Mouse (Mus musculus) neural tube, embryonic 10.5 days (tissue): ENCODE data around the gene Macrod2.

ENCODE experiments used
- DNase-seq: peaks from one replicate; pipeline ENCODE4 v3.0.0-alpha.2; 2017; ENCODE audit warnings: low spot score; ENCODE audit errors: extremely low spot score

Macrod2 gene

GRCm38 (mm10) chr2:140783041-140783440 lies 387.9 kb downstream of the Macrod2 start:
- DNase-seq, result no peak

GRCm38 (mm10) chr2:140784626-140785025 lies 389.5 kb downstream of the Macrod2 start:
- no peak for DNase-seq

DNA sequence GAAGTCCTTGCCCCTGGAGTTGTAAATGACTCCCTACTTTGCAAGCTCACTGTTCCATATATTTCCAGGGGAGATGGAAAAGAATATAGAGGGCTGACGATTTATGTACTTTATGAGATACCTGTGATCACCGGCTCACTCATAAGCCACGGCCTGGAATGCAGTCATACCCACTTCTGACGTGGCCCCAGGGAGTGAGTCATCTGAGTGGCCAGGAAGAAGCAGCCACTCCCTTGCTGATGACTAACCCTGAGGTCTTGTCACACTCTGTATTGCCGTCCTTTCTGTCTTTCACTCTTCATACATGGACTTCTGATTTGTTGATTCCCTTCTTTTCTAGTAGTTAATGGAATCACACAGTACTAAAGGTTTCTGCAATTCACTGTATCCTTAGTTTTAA lies 395.3 kb downstream of the Macrod2 start:
- DNase-seq, result no peak

GRCm38 (mm10) chr2:140793886-140794608 lies 398.9 kb downstream of the Macrod2 start:
- DNase-seq, result no peak

DNA sequence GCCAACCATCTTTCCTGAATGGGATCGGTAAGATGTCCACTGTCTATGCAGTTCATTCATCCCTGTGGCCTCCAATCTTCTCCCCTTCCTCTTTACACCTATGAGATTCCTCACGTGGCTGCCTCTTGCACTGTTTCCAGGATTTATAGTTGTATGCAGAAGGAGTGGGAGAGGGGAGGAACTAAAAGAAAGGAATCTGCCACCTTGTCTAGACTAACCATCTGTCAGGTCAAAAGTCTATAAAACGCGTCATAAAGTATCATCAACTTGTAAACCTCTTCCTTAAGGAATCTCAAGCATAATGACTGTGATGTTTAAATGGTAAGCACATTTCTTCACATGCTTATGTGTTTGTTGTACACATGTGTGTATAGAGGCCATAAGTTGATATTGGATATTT lies 416.6 kb downstream of the Macrod2 start:
- no peak for DNase-seq

- DNase-seq, result no peak
These were observed 424.4 kb downstream of the Macrod2 start for GRCm38 (mm10) chr2:140819391-140820120.

DNA sequence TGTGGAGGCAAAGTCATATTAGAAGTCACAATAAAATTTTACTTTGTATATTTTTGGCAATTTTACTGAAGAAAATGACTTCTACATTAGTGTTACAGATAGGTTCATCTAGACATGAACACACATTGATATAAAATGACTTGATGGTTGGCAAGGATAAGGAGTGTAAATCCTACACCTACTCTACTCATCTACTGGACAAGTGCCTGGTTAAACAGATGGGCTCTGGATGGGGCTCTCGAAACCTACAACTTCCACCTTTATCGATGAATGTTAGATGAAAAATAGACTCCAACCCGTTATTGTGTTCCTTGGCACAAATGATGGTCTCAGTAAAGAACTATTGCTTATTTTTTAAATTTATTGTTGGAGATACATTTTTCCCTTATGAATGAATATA lies 427.3 kb downstream of the Macrod2 start:
- DNase-seq, result no peak

DNA sequence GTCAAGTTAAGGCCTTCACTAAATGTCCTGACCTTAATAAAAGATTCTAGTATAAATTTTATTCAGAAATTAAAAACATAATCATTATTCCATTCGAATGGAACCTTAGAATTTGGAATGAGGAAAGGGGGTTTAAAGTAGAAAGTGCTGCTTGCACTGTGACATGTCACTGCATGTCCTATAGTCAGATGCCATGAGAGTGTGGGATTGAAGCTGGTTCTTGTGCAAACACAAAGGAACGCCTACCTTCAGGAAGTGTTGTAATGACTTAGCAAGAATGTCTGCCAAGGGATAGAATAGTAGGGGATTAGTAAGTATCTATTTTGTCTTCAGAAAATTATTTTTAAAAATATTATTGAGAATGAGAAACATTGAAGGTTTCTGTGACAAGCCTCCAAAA lies 431.1 kb downstream of the Macrod2 start:
- DNase-seq, result no peak

GRCm38 (mm10) chr2:140828859-140829258 lies 433.8 kb downstream of the Macrod2 start:
- no peak for DNase-seq

- DNase-seq, result no peak
These were observed 435.0 kb downstream of the Macrod2 start for GRCm38 (mm10) chr2:140830086-140830485.

- DNase-seq, result no peak
These were observed 444.3 kb downstream of the Macrod2 start for GRCm38 (mm10) chr2:140839371-140839770.

GRCm38 (mm10) chr2:140839880-140840279 lies 444.8 kb downstream of the Macrod2 start:
- DNase-seq, result no peak

- no peak for DNase-seq
These were observed 448.9 kb downstream of the Macrod2 start for GRCm38 (mm10) chr2:140844030-140844429.

GRCm38 (mm10) chr2:140847817-140848428 lies 452.8 kb downstream of the Macrod2 start:
- DNase-seq, result no peak

- DNase-seq, result no peak
These were observed 458.4 kb downstream of the Macrod2 start for GRCm38 (mm10) chr2:140853538-140853937.

DNA sequence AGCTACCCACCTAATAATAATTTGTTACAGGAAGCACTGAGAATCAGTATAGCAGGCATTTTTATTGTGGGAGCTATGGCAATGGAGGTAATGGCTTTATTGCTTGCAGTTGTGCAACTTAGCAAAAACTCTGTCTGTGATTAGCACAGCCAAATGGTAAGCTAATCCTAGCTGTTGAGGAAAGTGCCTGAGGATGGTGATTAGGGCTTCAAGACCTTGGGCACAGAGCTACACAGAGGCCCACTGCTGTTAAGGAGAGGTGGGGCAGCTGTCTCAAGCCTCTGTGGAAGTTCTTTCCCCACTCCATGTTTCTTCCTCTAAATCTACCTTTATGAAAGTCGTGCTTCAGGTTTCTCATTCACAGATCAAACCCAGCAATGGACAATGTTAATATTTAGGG lies 466.2 kb downstream of the Macrod2 start:
- no peak for DNase-seq

DNA sequence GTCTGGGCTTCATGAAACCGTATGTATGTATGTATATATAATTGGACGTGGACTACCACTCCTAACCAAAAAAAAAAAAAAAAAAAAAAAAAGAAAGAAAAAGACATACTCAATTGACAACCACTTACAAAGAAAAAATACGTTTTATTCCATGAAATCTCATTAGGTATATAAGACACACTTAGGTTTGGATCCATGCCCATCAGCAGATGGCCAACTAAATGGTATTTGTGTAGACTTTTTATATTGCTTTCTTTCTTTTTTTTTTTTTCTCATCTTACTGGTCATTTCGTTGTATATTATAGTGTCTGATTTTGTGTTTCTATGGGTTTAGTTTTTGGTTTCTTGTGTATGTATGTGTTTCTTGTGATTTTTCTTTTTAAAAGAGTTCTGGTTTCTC lies 467.6 kb downstream of the Macrod2 start:
- DNase-seq, result no peak

- DNase-seq, result no peak
These were observed 470.5 kb downstream of the Macrod2 start for GRCm38 (mm10) chr2:140865636-140866035.

DNA sequence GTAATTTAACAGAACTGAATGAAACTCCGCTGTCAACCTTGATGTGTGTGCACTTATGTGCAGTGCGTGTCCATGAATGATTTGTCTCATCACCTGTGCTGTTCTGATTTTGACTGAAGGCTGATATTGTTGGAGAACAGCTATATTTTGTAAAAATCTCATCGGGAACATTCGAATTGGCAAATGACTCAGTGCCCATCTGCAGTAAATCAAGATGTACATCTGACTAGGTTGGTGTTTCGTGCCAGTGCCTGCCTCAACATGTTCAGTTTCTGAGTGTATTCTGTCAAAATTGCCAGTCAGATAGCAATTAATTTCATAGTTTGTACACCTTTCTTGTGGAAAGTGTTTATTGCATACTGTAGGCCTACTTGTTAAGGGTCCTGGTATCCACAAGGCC lies 472.0 kb downstream of the Macrod2 start:
- no peak for DNase-seq

DNA sequence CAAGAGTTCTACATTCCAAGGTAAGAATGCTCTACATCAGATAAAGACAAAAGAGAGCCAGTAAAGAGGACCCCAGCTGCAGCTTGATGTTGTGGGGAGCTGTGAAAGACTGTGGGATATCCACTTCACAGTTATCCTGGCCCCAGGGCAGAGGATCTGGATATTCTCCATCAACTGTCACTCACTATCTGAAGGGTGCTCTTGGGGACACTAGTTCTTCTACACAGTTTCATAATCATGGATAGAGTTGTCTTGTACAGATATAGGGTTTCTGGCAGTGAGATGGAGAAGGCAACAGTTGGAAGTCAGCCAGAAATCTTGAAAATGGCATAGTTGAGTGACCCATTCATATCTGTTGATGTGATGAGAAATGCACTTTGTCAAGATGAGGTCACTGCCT lies 490.1 kb downstream of the Macrod2 start:
- no peak for DNase-seq

- DNase-seq, result no peak
These were observed 495.6 kb downstream of the Macrod2 start for GRCm38 (mm10) chr2:140890683-140891082.

GRCm38 (mm10) chr2:140896396-140897082 lies 501.4 kb downstream of the Macrod2 start:
- no peak for DNase-seq
